Mouse (Mus musculus): ENCODE data around the gene Orm2. TPM values are rescaled to one million over a fixed set of nuclear protein-coding genes. Genes with fewer than 3 reads are reported as not detected.
A peak's percentile ranks its signal among the peaks of the same experiment; 100 is the strongest.

Gene Orm2
- total RNA-seq, 2 experiments from 2014 or later: 0.47 TPM; not detected in 1

- peak; percentile 64 for DNase-seq (ENCODE audit: low spot score)
Observed at GRCm38 (mm10) chr4:63375367-63375766, 13.1 kb downstream of the Orm2 start.

GRCm38 (mm10) chr4:63377483-63377882 lies 15.2 kb downstream of the Orm2 start:
- DNase-seq (ENCODE audit: low spot score): no peak

GRCm38 (mm10) chr4:63382676-63383369 lies 20.6 kb downstream of the Orm2 start:
- DNase-seq (ENCODE audit: low spot score): no peak

GRCm38 (mm10) chr4:63383474-63383873 lies 21.2 kb downstream of the Orm2 start:
- no peak for DNase-seq (ENCODE audit: low spot score)

- no peak for DNase-seq (ENCODE audit: low spot score)
Observed at GRCm38 (mm10) chr4:63384262-63384661, 22.0 kb downstream of the Orm2 start.

GRCm38 (mm10) chr4:63385253-63385652 lies 23.0 kb downstream of the Orm2 start:
- DNase-seq (ENCODE audit: low spot score): no peak

- no peak for DNase-seq (ENCODE audit: low spot score)
Observed at GRCm38 (mm10) chr4:63385784-63386183, 23.5 kb downstream of the Orm2 start.

- no peak for DNase-seq (ENCODE audit: low spot score)
Observed at GRCm38 (mm10) chr4:63388029-63388428, 25.8 kb downstream of the Orm2 start.

GRCm38 (mm10) chr4:63389121-63389886 lies 27.1 kb downstream of the Orm2 start:
- no peak for DNase-seq (ENCODE audit: low spot score)

GRCm38 (mm10) chr4:63389887-63390528 lies 27.8 kb downstream of the Orm2 start:
- no peak for DNase-seq (ENCODE audit: low spot score)

- DNase-seq (ENCODE audit: low spot score): no peak
Observed at GRCm38 (mm10) chr4:63391322-63391721, 29.1 kb downstream of the Orm2 start.

GRCm38 (mm10) chr4:63397981-63398537 lies 35.8 kb downstream of the Orm2 start:
- no peak for DNase-seq (ENCODE audit: low spot score)

- peak; percentile 46 for DNase-seq (ENCODE audit: low spot score)
Observed at GRCm38 (mm10) chr4:63398854-63399609, 36.8 kb downstream of the Orm2 start.

GRCm38 (mm10) chr4:63399691-63400270 lies 37.5 kb downstream of the Orm2 start:
- DNase-seq (ENCODE audit: low spot score): no peak

GRCm38 (mm10) chr4:63400541-63401306 lies 38.5 kb downstream of the Orm2 start:
- DNase-seq (ENCODE audit: low spot score): no peak

GRCm38 (mm10) chr4:63401620-63402019 lies 39.4 kb downstream of the Orm2 start:
- DNase-seq (ENCODE audit: low spot score): no peak

GRCm38 (mm10) chr4:63402056-63402455 lies 39.8 kb downstream of the Orm2 start:
- no peak for DNase-seq (ENCODE audit: low spot score)

- no peak for DNase-seq (ENCODE audit: low spot score)
Observed at GRCm38 (mm10) chr4:63402558-63402957, 40.3 kb downstream of the Orm2 start.

- peak; percentile 87 for DNase-seq (ENCODE audit: low spot score)
Observed at GRCm38 (mm10) chr4:63403040-63403959, 41.1 kb downstream of the Orm2 start, which contains the start of gene Akna. TSS of gene Akna (minus strand) at chr4:63403354.

All from gastrocnemius, adult 18-20 months (tissue).